Mouse (Mus musculus) cerebellum, postnatal 14 days (tissue): ENCODE results near the gene Tnr.

Experiments
- DNase-seq, 2 experiments: peaks; one replicate each; pipeline ENCODE4 v3.0.0; 2021; ENCODE audit warnings: mixed read lengths in 2 of 2

The Tnr gene

GRCm38 (mm10) chr1:159567171-159567570, 43.6 kb downstream of the Tnr start:
- DNase-seq = no peak

DNA sequence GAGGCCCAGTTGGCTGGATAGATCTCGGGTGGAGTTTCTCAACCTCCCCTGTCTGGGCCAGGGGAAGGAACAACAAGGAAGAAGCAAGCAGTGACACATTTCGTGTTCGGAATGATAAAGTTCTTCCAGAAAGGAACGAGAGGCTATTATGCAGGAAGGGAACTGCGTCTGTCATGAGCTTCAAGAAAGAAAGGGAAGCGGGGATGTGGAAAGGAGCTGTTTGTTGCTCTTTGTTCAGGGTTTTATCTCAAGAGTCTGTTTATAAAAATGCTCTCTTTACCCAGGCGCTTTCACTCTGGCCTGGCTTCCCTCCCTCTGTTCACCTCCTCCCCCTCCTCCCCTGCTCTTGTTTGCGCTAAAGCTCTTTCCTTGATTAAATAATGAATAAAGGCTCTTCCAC, 46.7 kb downstream of the Tnr start:
- DNase-seq = no peak

DNA sequence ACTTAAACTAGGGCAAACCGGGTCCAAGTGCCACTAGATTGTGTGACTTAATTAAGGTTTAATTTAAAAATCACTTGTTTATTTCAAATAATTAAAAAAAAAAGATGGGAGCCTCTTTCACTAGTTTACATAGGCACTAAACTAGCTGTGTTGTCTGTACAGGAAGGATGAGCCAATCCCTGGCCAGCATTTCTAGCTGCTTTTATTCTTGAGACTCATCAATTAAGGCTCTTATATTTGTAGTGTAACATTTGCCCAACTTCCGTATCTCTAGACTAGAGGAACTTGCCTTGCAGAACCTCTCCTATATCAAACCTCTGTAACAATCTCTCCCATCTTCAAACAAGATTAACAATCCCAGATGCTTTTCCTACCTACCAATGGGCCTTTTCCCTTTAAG, 47.3 kb downstream of the Tnr start:
- DNase-seq = no peak

- DNase-seq = no peak
Observed at GRCm38 (mm10) chr1:159571951-159572350, 48.4 kb downstream of the Tnr start.

DNA sequence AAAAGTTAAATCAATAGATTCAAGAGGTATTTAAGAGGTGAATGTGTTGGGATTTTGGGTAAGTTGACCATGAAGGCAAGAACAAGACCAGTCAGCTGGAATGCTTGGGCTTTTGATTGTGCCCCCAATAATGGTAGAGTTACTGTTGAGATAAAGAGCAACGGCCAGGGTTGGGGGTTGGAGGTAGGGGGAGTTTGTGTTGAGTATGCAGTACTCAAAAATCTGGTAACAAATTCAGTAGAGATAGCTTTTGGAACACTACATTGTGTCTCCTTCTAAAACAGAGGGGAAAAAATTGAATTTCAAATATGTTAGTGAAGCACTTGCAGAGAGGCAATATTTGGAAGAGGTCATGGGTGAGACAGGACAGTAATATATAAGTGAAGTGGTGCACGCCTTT, 49.5 kb downstream of the Tnr start:
- DNase-seq = no peak

DNA sequence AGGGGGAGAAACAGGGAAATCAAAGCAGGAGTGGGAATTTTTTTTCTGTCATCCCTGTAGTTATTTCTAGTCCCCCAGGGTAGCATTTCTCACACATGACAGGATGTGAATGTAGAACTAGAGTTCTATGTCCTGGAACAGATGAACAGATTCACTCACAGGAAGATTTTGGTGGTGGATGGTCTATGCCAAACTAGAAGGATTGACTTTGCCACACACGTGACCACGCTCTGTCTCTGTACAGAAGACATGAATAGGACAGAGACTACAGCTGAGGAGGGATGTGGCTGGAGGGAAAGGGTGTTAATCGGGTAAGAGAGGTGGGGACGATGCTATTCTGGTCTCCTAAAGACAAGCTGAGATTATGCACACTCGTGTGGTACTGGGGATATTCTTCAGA, 51.1 kb downstream of the Tnr start:
- DNase-seq = no peak

GRCm38 (mm10) chr1:159576246-159576645, 52.7 kb downstream of the Tnr start:
- DNase-seq = no peak

- DNase-seq = peak; percentile 25 to 65
Observed at GRCm38 (mm10) chr1:159578391-159578790, 54.8 kb downstream of the Tnr start.

DNA sequence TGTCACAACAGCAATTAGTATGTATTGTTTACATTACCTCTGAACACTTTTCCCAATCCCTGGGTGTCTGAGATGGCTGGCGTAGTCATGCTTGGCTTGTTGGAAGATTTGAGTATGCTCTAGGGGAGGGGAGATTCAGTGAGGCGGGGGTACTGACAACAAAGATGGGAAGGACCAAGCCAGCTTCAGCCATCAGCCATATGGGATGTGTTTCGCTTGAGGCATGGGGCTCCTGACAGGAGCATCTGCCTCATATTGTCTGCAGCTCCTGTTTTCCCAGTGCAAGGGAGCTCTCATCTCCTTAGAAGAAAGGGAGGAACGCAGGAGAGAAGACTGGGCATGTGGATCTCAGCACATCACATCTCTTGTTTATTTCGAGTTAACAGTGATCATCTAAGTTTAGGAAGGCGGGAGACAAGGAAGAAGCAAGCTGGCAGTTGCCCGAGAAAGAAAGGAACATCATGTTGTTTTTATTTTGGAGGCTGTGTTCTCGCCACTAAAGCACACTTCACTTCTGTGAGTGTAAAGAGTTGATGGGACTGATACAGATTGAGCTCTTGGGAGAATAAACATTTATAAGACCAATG, 56.9 kb downstream of the Tnr start:
- no peak for DNase-seq

DNA sequence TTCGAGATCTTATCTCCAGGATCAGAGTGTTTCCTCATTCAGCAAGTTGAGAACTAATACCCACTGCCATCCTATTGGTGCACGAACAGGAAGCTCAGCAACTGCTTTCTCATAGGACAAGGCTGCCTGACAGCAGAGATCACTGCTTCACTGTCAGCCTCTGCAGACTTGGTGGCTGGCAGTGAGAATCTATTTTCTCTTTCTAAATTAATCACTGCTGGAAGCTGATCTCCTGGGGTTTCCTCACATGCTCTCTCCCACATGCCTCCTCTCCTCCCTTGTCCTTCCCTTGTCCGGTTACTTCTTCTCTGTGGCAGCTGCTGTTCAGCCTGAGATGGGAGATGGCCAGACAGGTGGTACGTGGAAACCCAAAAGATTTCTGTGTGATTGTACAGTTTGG, 60.3 kb downstream of the Tnr start:
- DNase-seq = no peak

DNA sequence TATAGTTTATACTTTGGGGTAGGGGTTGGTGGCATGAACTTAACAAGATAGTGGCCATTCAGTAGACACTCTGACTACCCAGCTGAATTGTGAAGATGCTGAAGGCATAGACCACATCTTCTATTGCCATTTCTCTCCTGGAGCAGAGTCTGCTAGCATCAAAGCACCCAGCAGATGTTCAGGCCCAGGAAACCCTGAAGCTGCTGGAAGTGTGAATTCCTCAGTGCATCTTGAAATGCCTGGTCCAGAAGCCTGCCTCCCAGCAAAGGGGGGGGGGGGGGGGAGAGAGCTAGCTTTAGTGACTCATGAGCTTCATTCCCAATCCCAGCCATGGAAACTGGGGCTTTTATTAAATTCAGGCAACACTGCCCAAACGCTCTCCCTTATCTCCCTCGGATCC, 65.2 kb downstream of the Tnr start:
- DNase-seq = no peak

GRCm38 (mm10) chr1:159594099-159595058, 70.8 kb downstream of the Tnr start:
- peak; percentile 71 to 78 for DNase-seq

DNA sequence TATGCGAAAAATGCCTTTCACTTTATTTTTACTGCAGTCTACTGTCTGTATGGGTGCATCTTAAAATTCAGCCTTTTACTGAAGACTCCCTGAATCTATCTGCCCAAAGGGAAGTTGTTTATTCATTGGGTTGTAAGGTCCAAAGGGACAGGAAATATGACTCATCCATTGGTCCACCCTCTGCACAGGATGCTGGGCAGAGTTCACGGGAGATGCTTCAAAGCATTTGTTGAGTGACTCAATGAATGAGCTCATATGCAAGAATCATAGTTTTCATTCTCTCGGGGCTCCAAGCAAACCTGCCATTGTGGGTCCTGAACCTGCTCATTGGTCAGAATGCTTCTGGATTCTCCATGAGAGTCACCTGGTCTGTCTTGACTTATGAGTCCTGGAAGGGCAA, 72.2 kb downstream of the Tnr start:
- DNase-seq = no peak

GRCm38 (mm10) chr1:159596640-159597039, 73.1 kb downstream of the Tnr start:
- no peak for DNase-seq

DNA sequence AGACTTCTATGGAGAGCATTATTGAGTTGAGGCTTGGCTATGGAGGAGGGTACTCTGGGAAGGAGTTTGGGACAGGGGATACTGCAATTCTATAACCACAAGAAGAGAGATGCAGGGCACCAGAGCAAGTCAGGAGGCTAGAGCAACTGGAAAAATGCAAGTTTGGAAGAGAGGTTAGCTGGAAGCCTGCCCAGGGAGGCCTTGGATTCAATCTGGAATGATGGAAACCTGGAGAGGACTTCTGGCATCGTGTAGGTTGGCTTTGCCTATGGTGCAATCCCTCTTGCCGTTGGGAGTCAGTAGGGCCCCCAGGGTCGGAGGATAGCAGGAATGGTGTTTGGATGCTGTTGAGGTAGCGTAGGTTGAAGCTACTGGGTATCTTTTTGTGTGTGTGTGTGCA, 90.0 kb downstream of the Tnr start:
- DNase-seq = peak; percentile 37 to 52

GRCm38 (mm10) chr1:159614062-159614601, 90.6 kb downstream of the Tnr start:
- DNase-seq = no peak

GRCm38 (mm10) chr1:159614644-159615431, 91.3 kb downstream of the Tnr start:
- peak; percentile 41 to 52 for DNase-seq

DNA sequence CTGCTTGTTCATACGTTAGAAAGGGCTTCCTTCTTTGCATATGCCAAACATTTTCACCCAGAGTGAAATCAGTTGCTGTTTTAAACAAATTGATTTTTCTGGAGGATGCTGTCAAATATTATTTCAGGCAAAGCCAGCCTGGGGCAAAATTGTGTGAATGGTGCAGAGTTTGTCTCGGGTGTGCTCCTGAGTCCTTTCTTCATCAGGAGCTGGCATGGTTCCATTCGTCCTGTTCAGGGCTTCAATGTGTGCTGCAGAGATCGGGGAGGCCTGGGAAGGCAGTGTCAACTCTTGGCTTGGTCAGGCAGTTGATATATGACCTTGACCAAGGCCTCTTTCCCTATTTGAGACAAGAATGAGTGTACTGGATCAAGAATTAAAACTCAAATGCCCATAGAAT, 92.1 kb downstream of the Tnr start:
- peak; percentile 49 to 55 for DNase-seq

- DNase-seq = no peak
Observed at GRCm38 (mm10) chr1:159619205-159619604, 95.6 kb downstream of the Tnr start.

- no peak for DNase-seq
Observed at GRCm38 (mm10) chr1:159621321-159621720, 97.8 kb downstream of the Tnr start.

GRCm38 (mm10) chr1:159629119-159629518, 105.5 kb downstream of the Tnr start:
- DNase-seq = no peak

DNA sequence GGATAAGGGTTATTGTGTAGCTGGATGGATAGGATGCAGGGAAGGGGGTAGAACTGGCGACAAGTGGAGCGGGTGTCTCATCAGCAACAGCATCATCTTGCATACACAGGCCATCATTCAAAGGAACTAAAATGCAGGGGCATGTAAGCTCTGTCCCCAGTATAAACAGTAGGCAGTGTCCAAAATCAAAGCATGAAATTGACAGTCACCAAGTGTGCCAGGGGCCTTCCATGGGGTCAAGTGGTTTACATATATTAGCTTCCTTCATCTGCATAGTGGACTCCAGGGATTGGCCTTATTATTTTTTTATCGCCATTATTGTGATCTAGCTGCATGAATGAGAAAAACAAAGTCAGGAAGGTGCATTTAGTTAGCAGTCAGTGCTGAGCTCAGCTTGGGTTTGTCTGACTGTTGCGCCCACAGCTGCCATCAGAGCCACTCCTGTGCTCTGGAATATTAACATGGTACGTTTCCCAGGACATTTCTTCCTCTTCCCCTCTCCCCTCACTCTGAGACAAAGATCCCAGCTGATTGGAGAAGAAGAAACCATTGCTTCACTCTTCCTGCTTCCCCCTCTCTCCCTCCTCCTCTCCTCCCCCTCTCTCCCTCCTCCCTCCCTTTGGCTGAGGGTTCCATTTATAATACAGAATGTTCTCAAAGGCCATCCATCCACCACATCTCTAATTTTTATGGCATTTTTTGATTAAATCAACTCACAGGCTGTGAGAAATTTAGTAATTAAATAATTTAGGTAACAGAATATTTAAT, 106.4 kb downstream of the Tnr start:
- no peak for DNase-seq
